Mouse (Mus musculus) hindlimb bud, embryonic 11.5 days (tissue): ENCODE data around the gene Fbf1.
"Not testable (repeated sequence)": the region's sequence is repeated elsewhere in the genome, so short reads cannot be mapped to it uniquely, and the experiment has no call there.

Source experiments
- DNase-seq: peaks from one replicate; pipeline ENCODE4 v3.0.0-alpha.2; 2012; ENCODE audit warnings: low read depth, low spot score; ENCODE audit errors: extremely low spot score

Fbf1 gene

DNA sequence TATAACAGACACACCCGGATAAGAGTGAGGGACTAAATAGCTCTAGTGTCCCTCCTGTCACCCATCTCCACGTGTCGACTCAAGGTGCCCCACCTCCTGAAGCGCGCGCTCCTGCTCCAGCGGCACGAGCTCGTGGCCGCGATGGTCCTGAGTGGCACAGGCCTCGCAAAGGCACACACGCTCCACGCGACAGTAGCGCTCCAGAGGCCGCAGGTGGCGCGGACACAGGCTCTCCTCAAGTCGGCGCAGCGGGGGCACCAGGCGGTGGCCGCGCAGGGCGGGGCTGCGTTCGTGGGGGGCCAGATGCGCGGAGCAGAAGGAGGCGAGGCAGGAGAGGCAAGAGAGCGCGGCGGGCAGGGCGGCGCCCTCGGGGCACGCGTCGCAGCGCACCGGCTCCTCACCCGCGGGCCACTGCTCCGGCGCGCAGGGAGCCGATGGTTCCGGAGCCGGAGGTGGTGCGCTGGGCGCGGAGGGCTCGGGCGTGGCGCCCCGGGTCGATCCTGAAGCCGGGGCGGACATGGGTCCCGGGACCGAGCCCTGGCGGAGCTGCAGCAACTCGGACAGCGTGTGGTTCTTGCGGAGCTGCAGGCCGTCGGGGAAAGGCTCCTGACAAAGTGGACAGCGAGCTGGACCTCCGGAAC is 58.4 kb downstream of the Fbf1 start:
- no peak for DNase-seq

DNA sequence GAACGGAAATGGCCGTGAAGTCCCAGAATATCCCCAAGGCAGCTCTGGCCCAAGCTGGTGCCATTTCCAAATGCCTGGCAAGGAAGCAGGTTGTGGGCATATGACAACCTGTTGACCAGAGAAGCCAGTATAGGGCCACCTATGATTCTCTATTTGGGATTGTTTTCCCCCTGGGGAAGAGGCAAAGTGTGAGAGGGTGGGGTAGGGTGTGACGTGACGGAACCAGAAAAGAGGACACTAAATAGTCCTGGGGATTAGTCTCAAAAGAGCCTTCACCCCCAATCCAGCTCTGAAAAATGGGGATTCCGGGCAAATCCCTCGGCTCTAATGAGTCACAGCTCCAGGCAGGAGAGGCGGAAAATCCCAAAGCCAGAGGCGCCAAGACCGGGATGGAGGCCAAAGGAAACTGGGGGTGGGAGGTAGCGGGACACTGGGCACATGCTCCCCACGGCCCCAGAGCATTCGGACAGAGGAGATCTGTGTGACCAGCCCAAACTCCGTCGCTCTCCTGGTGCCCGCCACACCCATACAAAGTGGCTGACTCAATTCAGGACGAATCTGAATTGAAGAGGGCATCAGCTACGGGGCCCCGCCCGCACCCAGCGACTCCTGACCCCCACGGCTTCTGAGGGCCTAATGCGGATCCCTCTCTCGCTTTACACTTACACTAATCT is 59.4 kb downstream of the Fbf1 start:
- no peak for DNase-seq

DNA sequence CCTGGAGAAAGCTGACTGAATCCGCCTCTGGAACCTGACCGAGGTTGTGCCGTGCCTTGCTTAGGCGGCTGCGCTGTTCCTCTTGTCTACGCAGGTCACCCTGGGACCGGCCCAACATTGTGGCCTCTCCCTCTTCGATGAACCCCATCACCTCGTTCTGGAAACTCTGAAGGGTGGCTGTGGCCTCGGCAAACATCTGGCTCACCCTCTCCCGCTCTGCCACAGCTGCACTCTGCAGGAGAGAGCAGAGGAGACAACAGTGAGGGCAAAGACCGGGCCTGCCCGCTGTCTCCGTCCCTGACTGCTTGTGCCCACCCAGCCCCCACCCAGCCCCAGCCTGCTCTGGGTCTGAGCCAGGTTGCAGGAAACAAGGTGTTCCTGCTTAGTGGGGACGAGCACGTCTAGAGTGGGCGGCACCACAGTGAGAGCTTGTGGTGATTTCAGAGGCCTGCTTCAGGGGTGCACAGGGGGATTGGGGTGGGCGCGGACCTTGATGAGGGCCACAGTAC is 60.1 kb downstream of the Fbf1 start:
- DNase-seq: no peak

DNA sequence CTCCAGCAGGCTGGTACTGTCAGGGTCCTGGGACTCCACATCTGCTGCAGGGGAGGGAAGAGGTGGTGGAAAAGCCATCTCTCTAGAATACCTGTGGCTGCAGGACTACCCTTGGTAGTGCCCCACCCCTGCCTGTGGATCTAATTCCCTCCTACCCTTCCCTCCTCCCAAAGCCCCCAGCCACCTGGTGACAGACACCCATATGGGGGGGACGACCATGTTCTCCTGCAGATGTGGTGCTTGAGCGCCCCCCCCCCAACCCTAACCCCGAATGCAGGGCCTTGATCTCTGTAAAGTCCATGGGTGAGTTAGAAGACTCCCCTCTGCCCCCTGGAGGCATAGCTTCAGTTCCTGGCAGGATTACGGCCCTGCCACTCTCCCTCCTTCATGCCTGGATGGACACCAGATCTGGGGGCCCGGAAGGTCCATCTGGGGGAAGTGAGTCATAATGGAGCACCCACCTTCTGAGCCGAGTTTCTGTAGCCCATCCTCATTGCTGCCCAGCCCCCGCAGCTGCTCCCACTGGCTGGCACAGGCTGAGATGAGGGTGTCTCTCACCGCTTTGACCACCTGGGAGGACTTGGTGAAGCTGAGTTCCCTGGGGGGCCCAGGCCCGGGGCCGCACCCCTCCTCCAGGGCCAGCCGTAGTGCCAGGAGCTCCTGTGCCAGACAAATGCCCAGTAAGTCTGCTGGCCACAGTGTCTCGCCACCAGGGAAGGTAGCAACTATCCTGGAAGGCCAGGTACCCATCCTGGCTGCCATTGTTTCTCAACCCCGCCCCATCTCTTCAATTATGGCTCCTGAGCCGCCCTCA is 60.8 kb downstream of the Fbf1 start:
- no peak for DNase-seq

DNA sequence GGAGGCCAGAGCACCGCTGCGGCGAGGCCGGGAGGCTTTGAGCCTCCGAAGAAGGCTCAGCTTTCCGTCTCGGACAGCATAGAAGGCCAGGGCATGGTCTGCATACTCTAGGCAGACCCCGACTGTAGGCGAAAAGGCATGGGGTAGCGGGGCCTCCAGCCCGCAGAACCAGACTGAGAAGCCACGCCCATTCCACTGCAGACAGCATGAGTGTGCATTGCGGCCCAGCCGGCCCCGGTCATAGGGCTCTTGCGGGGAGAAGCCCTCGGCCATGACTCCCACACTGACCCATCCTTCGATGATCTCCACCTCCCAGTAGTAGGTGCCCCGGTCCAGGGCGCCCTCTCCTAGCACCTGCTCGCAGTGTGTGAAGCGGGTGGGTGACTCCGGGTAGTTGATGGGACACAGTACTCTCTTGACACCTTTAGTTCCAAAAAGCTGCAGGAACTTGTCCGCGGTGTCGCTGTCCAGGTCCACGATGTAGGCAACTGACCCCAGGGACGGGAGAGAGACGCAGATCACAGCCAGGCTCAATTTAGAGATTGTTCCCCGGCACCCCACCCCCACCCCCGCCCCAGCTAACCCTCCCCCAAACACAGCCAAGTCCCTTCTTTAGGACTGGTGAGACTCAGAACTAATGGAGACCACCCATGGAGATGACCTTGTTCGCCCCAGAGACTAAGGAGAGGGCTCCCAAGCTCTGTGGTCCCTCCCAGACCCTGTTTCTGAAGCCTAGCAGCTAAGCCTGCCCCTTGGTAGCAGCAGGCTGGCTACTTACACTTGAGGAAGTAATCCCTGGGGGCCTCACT is 61.6 kb downstream of the Fbf1 start:
- DNase-seq: no peak

DNA sequence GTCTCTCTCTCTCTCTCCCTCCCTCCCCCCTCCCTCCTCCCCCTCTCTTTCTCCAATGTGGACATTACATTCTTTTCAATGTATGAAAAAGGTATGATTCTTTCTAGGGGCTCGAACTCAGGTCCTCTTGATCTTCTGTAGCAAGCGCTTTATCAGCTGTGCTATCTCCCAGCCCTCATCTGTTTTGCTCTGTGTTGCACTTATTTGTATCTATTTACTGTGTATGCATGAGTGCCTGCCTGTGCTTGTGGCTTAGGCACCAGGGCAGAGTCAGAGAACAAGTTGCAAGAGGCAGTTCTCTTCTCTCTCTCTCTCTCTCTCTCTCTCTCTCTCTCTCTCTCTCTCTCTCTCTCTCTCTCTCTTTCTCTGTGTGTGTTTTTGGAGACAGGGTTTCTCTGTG is 62.9 kb downstream of the Fbf1 start:
- no peak for DNase-seq

DNA sequence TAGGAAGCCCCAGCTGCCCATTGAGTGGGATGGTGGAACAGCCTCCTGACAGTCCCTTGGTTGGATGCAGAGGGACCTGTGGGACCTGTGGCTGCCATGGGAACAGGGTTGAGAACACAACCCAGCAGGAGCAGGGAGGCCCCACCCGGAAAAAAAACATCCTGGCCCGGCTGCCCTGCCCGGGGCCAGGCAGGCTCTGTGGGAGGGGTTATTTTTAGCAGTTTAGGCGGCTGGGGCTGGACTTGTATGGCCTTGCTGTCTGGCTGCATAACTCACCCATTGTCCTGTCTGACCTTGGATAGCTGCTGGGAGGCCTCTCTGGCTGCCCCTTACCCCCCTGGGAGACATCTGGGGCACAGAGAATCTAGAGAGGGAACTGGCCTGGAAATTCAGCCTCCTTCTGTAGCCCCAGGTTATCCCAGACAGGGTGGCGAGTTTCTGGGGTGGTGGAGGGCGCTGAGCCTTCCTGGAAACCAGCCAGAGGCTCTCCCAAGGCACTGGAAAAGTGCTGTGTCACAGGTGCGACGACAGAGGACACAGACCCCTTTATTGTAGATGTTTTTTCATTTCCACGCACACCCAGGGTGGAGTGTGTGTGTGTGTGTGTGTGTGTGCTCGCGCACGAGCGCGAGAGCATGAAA is 63.8 kb downstream of the Fbf1 start:
- no peak for DNase-seq

DNA sequence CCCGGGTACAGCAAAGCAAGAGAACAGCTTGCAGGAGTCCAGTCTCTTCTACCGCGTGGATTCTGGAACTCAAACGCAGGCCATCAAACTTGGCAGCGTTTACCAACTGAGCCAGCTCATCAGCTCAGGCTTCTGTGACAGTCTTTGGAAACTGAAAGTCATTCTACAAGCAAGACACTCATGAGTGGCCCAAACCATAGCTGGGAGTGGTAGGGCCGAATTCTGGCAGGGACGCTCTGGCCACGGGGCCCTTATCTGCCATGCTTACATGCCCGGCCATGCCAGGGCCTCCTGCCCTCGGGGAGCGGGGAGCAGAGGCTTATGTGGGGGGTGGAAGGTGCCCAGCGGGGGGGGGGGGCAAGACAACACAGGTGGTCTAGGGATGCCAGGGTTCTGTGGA is 64.4 kb downstream of the Fbf1 start:
- no peak for DNase-seq

DNA sequence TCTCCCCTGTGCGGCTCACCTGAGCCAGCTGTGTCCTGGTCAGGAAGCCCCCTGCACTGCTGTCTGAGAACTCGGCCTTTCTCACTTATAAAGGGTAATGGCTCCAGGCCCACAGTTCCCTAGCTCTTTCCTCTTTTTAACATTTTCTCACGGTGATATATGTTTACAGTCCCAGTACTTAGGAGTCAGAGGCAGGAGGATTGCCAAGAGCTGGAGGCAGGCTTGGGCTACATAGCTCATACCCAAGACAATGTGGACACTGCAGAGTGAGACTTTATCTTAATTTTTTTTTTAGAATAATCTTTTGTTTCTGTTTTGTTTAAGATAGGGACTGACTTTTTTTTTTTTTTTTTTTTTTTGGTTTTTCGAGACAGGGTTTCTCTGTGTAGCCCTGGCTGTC is 65.5 kb downstream of the Fbf1 start:
- DNase-seq: no peak

DNA sequence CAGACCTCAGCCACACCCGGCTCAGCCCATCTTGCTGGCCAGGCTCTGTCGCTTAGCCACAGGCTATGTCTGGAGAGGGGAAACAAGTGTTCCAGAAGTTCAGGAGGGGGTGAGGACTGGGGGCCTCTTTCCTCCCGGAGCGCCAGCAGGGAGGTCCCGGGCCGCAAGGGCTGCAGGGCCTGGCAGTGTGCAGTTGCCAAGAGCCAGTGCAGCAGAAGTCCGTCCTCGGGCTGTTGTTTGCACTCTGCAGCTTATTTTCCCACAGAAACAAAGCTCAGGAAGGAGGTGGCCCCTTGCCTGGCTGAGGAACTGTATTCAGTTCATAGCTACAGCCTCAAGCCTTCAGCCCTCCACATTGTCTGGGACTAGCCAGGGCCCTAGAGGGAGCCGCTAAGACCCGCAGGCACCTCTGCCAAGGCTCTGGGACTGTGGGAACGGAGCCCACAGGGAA is 66.0 kb downstream of the Fbf1 start:
- DNase-seq: no peak

DNA sequence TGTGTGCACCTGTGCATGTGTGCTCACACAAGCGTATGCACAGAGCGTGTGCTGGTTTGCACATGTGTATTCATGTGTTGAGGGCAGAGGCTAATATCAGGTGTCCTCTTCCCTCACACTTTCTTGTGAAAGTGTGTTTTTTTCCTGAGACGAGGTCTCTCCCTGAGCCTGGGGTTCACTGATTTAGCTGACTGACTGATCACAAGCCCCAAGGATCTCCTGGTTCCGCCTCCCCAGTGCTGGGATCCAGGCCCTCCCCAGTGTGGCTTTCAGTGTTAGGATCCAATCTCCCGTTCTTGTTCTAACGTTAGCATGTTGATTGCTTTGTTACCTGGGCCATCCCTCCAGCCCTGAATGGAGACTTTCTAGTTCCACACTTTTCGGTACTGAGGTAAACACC is 67.1 kb downstream of the Fbf1 start:
- DNase-seq: no peak

DNA sequence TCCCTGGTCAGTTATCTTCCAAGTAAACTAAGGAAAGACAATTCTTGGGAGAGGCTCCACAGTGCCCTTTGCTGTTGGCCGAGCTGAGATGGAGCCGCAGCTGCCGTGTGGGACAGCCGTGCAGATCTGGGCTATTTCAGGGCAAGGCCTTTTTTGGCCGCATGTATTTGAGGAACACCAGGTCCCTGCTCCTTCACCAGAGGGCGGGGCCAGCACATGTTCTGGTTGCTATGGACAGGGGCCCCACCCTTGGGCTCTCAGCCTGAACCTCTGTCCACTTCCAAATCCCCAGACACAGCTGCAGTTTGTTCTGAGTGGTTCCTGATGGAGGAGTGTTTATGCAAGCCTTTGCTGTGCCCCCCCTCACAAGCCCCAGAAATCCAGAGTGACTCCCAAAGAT is 67.6 kb downstream of the Fbf1 start:
- DNase-seq: no peak

DNA sequence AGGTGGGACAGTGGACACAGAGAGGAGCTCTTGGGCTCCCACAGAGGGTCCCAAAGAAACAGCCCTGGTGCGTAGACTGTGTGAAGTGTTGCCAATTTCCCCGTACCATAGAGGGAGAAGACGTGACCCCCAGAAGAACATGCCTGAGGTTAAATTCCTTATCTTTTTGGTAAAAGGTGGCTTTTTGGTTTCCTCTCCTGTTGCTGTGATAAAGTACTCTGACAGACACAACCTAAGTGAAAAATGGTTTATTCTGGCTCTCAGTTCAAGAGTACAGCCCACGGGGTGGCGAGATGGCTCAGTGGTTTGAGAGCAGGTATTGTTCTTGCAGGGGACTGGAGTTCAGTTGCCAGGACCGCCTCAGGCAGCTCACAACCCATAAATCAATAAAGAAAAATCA is 68.5 kb downstream of the Fbf1 start:
- no peak for DNase-seq

DNA sequence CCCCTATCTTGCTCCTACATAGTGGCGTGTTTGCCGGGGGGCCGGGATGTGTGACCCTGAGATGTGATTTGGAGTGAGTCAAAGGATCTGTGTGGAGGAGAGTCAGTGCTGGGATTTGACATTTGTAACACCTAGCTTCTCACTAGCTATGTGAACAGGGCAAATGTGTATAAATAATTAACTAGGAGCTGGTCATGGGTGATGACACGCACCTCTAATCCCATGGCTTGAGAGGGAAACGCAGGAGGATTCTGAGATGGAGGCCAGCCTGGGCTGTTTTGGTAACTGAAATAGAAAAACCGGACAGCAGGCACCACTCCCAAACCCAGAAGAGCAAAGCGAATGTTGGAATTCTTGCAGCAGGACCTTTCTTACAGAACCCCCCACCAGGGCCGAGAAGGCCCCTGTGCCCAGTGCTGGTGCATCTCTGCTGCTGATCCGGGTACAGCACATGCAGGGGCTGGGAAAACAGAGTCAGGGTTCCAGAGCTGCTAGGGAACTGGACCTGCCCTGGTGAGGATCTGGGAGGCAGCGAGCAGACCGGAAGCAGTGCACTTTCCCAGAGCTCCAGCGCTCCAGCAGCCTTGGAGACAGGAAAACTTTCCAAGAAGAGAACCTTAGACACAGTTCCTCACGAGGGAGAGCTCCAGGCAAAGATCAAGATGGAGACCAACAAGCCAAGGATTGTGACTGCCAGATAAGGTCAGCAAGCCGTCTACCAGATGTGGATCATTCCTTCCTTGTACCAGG is 69.1 kb downstream of the Fbf1 start:
- no peak for DNase-seq

DNA sequence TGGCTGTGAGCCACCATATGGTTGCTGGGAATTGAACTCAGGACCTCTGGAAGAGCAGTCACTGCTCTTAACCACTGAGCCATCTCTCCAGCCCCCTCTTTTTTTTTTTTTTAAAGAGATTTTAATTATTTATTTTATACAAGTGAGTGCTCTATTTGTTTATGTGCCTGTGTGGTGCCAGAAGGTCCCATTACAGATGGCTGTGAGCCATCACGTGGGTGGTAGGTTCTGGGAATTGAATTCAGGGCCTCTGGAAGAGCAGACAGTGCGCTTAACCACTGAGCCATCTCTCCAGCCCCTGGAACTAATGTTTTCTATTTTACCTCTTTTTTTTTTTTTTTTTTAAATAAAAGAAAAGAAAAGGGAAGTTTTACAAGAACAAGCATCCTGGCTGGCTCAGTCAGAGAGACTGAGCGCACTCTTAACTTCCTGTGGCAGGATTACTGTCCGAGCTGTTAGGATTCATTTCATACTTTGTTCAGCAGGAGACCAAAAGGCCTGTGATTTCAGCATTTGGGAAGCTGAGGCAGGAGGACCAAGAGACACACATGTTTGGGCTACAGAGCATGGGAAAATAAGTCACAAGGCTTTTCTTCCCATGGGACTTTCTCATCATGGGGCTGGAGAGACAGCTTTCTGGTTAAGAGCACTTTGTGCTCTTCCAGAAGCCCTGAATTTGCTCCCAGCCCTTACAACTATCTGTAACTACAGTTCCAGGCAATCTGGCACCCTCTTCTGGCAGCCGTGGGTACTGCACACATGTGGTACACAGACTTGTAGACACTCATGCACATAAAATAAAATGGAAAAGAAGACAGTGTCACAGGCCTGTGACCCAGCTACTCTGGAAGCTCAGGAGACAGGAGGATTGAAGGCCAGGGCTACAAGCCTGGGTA is 71.5 kb downstream of the Fbf1 start:
- no peak for DNase-seq

DNA sequence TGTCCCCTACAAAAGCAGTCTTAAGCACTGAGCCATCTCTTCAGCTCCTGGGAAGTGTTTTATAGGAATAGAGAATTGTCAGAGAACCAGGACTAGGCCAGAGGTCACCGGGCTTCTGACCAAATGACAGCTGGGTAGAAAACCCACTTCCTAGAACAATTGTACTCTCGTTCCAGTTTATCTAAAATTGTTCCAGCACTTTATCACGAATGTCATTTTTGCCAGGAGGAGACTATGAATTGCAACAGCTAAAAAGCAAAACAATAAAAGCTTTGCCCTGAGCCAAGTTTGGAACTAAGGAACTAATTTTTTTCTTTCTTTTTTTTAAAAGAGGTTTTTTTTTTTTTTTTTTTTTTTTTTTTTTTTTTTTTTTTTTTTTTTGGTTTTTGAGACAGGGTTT is 72.4 kb downstream of the Fbf1 start:
- DNase-seq: no peak

DNA sequence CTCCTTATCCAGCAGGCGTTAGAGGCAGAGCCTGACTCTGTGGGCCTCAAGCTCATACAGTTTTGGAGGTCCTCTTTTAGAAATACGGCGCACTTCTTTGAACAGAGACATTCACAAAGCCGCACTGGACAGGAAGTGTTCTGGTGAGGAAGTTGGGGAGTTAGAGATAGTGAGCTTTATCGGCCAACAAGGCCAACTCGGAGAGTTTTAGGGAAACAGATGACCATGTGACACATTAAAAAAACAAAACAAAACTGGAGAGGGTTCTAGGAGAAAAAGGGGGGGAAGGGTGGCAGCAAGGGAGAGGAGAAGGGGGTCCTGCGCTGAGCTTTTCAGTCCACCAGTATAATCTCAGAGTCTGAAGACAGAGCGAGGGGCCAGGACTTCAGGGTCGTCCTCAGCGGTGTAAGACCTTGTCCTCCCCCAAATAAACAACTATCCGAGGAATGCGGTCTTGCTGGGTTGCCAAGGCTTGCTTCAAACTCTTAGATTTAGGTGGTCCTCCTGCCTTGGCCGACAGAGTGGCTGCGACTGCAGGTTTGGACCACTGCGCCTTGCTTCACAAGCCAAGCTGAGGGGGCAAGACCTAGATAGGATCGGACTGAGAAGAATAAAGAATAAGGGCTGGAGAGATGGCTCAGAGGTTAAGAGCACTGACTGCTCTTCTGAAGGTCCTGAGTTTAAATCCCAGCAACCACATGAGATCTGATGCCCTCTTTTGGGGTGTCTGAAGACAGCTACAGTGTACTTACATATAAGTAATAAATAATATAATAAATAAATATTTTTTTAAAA is 74.0 kb downstream of the Fbf1 start:
- DNase-seq: no peak

DNA sequence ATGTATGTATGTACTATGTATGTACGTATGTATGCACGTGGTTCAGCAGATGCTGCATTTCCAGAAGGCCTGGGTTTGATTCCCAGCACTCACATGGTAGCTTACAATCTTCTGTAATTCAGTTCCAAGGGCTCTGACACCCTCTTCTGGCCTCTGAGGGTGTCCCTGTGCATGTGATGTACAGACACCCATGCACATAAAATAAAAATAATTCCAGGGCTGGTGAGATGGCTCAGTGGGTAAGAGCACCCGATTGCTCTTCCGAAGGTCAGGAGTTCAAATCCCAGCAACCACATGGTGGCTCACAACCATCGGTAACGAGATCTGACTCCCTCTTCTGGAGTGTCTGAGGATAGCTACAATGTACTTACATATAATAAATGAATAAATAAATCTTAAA is 75.0 kb downstream of the Fbf1 start:
- DNase-seq: not testable (repeated sequence)
